Mouse (Mus musculus) G1E (cell line): Measurements from ENCODE around the gene Olfr312.
"Not testable (repeated sequence)": the region's sequence is repeated elsewhere in the genome, so short reads cannot be mapped to it uniquely, and the experiment has no call there.

Source experiments
- CTCF ChIP-seq: IDR thresholded peaks from 2 replicates; pipeline ENCODE4 v1.5.1; 2012; ENCODE audit warnings: low read depth, low read length, inconsistent platforms, mixed read lengths
- GATA1 ChIP-seq: IDR thresholded peaks from 2 replicates; pipeline ENCODE4 v1.6.1; 2012; ENCODE audit warnings: borderline replicate concordance, low read length, inconsistent platforms, mixed read lengths

- not testable (repeated sequence) for TF ChIP-seq CTCF, GATA1
These were observed at the start of gene Olfr312 for GRCm38 (mm10) chr11:58828937-58829336.
